Mouse (Mus musculus): ENCODE data around the gene Pex26. TPM values are rescaled to one million over a fixed set of nuclear protein-coding genes. Genes with fewer than 3 reads are reported as not detected.

Pex26 gene
- polyA plus RNA-seq, 1 experiment = 13.6 TPM

DNA sequence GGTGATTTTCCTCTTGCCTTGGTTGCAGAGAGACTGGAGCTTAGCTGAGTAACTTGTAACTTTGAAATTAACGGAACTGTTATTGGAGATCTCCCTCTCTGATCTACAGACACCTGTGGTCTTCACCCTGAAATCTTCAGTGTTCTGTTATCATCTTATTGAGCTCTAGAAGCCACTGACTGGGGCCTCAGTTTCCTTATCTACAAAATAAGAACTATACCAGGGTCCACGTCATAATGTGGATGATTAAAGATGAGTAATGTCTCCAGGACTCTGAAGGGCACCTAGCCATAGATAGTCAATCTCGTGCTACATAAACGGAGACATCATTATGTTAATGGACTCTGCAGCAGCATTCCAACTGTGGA is 6.8 kb upstream of the Pex26 start:
- TF ChIP-seq POLR2A (IDR thresholded peaks at IDR 0.05; ENCODE audit: low read depth, low read length) (no peak), CTCF (IDR thresholded peaks at IDR 0.05; ENCODE audit: extremely low read depth, insufficient read length, insufficient replicate concordance, low read depth, low read length) (no peak)
- Histone ChIP-seq H3K4me1 (ENCODE audit: control insufficient read depth, insufficient read depth, insufficient read length, low read length) (peaks cover 18% of the 10 kb centered on the region), H3K4me3 (ENCODE audit: low read depth, low read length) (peak overlapping the region; percentile 36), H3K27me3 (ENCODE audit: control insufficient read depth, insufficient read depth, low read length) (no peaks in the 10 kb centered on the region), H3K27ac (ENCODE audit: insufficient read depth, low read depth, low read length) (peak overlapping the region; percentile 98), H3K36me3 (ENCODE audit: control insufficient read depth, insufficient read depth, low read length) (no peaks in the 10 kb centered on the region)
- 23% methylated on average over 4 of the region's 4 CpGs for WGBS

- H3K4me1 ChIP-seq (ENCODE audit: control insufficient read depth, insufficient read depth, insufficient read length, low read length) = peaks cover 18% of the 10 kb centered on the region
- no peaks in the 10 kb centered on the region for H3K27me3 ChIP-seq (ENCODE audit: control insufficient read depth, insufficient read depth, low read length)
- WGBS = 24% methylated on average over 7 of the region's 7 CpGs
- TF ChIP-seq POLR2A (IDR thresholded peaks at IDR 0.05; ENCODE audit: low read depth, low read length) = no peak
- TF ChIP-seq CTCF (IDR thresholded peaks at IDR 0.05; ENCODE audit: extremely low read depth, insufficient read length, insufficient replicate concordance, low read depth, low read length) = no peak
- peak overlapping the region; percentile 98 for H3K27ac ChIP-seq (ENCODE audit: insufficient read depth, low read depth, low read length)
- no peak overlapping the region for H3K4me3 ChIP-seq (ENCODE audit: low read depth, low read length)
- H3K36me3 ChIP-seq (ENCODE audit: control insufficient read depth, insufficient read depth, low read length) = no peaks in the 10 kb centered on the region
These were observed 6.3 kb upstream of the Pex26 start for GRCm38 (mm10) chr6:121177118-121177708.

GRCm38 (mm10) chr6:121178700-121179358 is 4.6 kb upstream of the Pex26 start:
- H3K4me1 ChIP-seq (ENCODE audit: control insufficient read depth, insufficient read depth, insufficient read length, low read length) = peaks cover 18% of the 10 kb centered on the region
- no peak overlapping the region for H3K4me3 ChIP-seq (ENCODE audit: low read depth, low read length)
- 57% methylated on average over 7 of the region's 7 CpGs for WGBS
- no peak for TF ChIP-seq CTCF (IDR thresholded peaks at IDR 0.05; ENCODE audit: extremely low read depth, insufficient read length, insufficient replicate concordance, low read depth, low read length)
- TF ChIP-seq POLR2A (IDR thresholded peaks at IDR 0.05; ENCODE audit: low read depth, low read length) = no peak
- no peak overlapping the region for H3K27ac ChIP-seq (ENCODE audit: insufficient read depth, low read depth, low read length)
- no peaks in the 10 kb centered on the region for H3K36me3 ChIP-seq (ENCODE audit: control insufficient read depth, insufficient read depth, low read length)
- no peaks in the 10 kb centered on the region for H3K27me3 ChIP-seq (ENCODE audit: control insufficient read depth, insufficient read depth, low read length)

DNA sequence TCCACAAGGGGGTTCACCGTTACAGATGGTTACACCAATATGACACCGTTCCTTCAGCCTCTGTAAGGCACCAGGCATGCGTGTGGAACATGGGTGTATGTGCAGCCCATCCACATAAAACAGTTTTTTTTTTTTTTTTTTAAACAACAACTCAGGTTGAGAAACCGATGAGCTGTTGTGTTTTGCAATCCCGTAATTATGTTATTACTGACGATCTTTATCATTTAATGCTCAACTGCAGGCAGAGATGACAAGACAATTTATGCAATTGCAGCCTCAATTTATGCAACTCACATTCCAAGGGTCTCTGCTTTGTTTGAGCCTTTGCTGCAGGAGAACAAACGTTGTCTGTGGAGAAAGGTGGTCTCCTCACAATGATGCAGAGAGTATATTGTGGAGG is 3.6 kb upstream of the Pex26 start:
- H3K4me3 ChIP-seq (ENCODE audit: low read depth, low read length) = no peak overlapping the region
- TF ChIP-seq CTCF (IDR thresholded peaks at IDR 0.05; ENCODE audit: extremely low read depth, insufficient read length, insufficient replicate concordance, low read depth, low read length) = no peak
- no peak for TF ChIP-seq POLR2A (IDR thresholded peaks at IDR 0.05; ENCODE audit: low read depth, low read length)

GRCm38 (mm10) chr6:121184198-121185140 is 1.0 kb downstream of the Pex26 start:
- TF ChIP-seq POLR2A (IDR thresholded peaks at IDR 0.05; ENCODE audit: low read depth, low read length) (no peak), CTCF (IDR thresholded peaks at IDR 0.05; ENCODE audit: extremely low read depth, insufficient read length, insufficient replicate concordance, low read depth, low read length) (peak; percentile 56; the same call in 1 of the 2 replicates)
- H3K4me3 ChIP-seq (ENCODE audit: low read depth, low read length) = peak overlapping the region; percentile 90
- peak overlapping the region; percentile 82 for H3K27ac ChIP-seq (ENCODE audit: insufficient read depth, low read depth, low read length)
- H3K27me3 ChIP-seq (ENCODE audit: control insufficient read depth, insufficient read depth, low read length) = no peaks in the 10 kb centered on the region
- peaks cover 13% of the 10 kb centered on the region; the same call in 1 of the 2 replicates for H3K4me1 ChIP-seq (ENCODE audit: control insufficient read depth, insufficient read depth, insufficient read length, low read length)
- H3K36me3 ChIP-seq (ENCODE audit: control insufficient read depth, insufficient read depth, low read length) = peaks cover 18% of the 10 kb centered on the region
- WGBS = under 1% methylated on average over 35 of the region's 35 CpGs

More for the DNA sequence above, 3.6 kb upstream of the Pex26 start:
- WGBS = 62% methylated on average over 7 of the region's 7 CpGs
- Histone ChIP-seq H3K36me3 (ENCODE audit: control insufficient read depth, insufficient read depth, low read length) (no peaks in the 10 kb centered on the region), H3K4me1 (ENCODE audit: control insufficient read depth, insufficient read depth, insufficient read length, low read length) (peaks cover 24% of the 10 kb centered on the region), H3K27me3 (ENCODE audit: control insufficient read depth, insufficient read depth, low read length) (no peaks in the 10 kb centered on the region), H3K27ac (ENCODE audit: insufficient read depth, low read depth, low read length) (no peak overlapping the region)

DNA sequence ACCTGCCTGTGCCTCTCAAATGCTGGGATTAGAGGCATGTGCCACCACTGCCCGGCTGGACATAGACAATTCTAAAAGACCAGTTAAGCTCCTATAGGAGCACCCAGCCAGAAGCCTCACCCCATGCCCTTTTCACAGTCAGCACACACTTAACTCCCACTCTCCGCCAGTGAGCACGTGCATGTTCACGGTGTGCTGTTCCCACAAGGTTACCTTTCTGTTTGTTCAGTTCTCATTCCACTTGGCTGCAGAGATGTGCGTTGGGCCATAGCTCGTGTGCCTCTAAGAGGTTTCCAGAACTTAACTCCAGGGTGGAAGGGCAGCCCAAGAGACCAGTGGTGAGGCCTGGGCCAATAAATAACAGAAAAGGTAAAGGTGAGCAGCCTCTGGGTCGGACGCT is 1.8 kb downstream of the Pex26 start:
- Histone ChIP-seq H3K4me3 (ENCODE audit: low read depth, low read length) (peak overlapping the region; percentile 25), H3K4me1 (ENCODE audit: control insufficient read depth, insufficient read depth, insufficient read length, low read length) (peaks cover 13% of the 10 kb centered on the region; the same call in 1 of the 2 replicates), H3K36me3 (ENCODE audit: control insufficient read depth, insufficient read depth, low read length) (peaks cover 25% of the 10 kb centered on the region), H3K27ac (ENCODE audit: insufficient read depth, low read depth, low read length) (no peak overlapping the region), H3K27me3 (ENCODE audit: control insufficient read depth, insufficient read depth, low read length) (no peaks in the 10 kb centered on the region)
- no peak for TF ChIP-seq CTCF (IDR thresholded peaks at IDR 0.05; ENCODE audit: extremely low read depth, insufficient read length, insufficient replicate concordance, low read depth, low read length)
- no peak for TF ChIP-seq POLR2A (IDR thresholded peaks at IDR 0.05; ENCODE audit: low read depth, low read length)
- WGBS = 55% methylated on average over 8 of the region's 8 CpGs

Data from small intestine, adult 2 months (tissue).